Mouse (Mus musculus) forebrain, postnatal 0 days (tissue): ENCODE results near the gene Uso1. TPM values are rescaled to one million over a fixed set of nuclear protein-coding genes. Genes with fewer than 3 reads are reported as not detected.

Experiments used
- ATAC-seq: fragments of 200-750 bp; cut with Nextera tagmentation; 2 replicates; pipeline ENCODE4 v1.8.0; 2017; ENCODE audit warnings: mild to moderate bottlenecking, moderate library complexity
- DNase-seq: peaks from one replicate; pipeline ENCODE4 v3.0.0-alpha.2; 2015
- H3K27ac ChIP-seq: fragments of 300-500 bp; sonication (generic); 2 replicates; pipeline ENCODE4 v1.5.1; 2014; ENCODE audit warnings: low read depth, mild to moderate bottlenecking, antibody characterized with exemption, low read length, moderate library complexity, mixed read lengths
- H3K27me3 ChIP-seq: fragments of 300-500 bp; sonication (generic); 2 replicates; pipeline ENCODE4 v1.6.1; 2014; ENCODE audit warnings: mild to moderate bottlenecking, low read length, mixed read lengths; ENCODE audit not compliant: insufficient read depth
- H3K36me3 ChIP-seq: fragments of 300-500 bp; sonication (generic); 2 replicates; pipeline ENCODE4 v1.6.1; 2014; ENCODE audit warnings: mild to moderate bottlenecking, moderate library complexity; ENCODE audit not compliant: insufficient read depth
- H3K4me1 ChIP-seq: fragments of 300-500 bp; sonication (generic); 2 replicates; pipeline ENCODE4 v1.6.1; 2014; ENCODE audit warnings: antibody characterized with exemption; ENCODE audit not compliant: insufficient read depth
- H3K4me2 ChIP-seq: fragments of 300-500 bp; sonication (generic); 2 replicates; pipeline ENCODE4 v1.6.1; 2014; ENCODE audit warnings: low read depth, mild to moderate bottlenecking, moderate library complexity
- H3K4me3 ChIP-seq: fragments of 300-500 bp; sonication (generic); 2 replicates; pipeline ENCODE4 v1.5.1; 2014; ENCODE audit warnings: low read depth, low read length, mixed read lengths
- H3K9ac ChIP-seq: fragments of 300-500 bp; sonication (generic); 2 replicates; pipeline ENCODE4 v1.6.1; 2014; ENCODE audit warnings: mild to moderate bottlenecking
- H3K9me3 ChIP-seq: fragments of 300-500 bp; sonication (generic); 2 replicates; pipeline ENCODE4 v1.6.1; 2016; ENCODE audit warnings: low read length
- CTCF ChIP-seq: sonication (generic); IDR thresholded peaks from 2 replicates; pipeline ENCODE4 v1.5.1; 2016; ENCODE audit warnings: antibody characterized with exemption, control low read depth, low read depth
- WGBS: fragments of 180-500 bp; shearing (Covaris S2); extraction: QIAGEN DNeasy Blood & Tissue Kit; methylation state at CpG from one replicate; pipeline ENCODE4 v1.1.7; 2014; 5-methylcytosine and 5-hydroxymethylcytosine counted together
- polyA plus RNA-seq: library from polyadenylated mRNA; unstranded; fragments of >200 nt; fragmentation: Nextera tagmentation; extraction: Ambion mirVana; gene quantifications from 2 replicates; pipeline ENCODE4 v1.2.1, GENCODE M21; 2015
- total RNA-seq: library from RNA; depleted of rRNA; stranded (reverse); fragments of >200 nt; gene quantifications from 2 replicates; pipeline ENCODE4 v1.2.3, GENCODE M21; 2014

Uso1 gene
- total and polyA plus RNA-seq, 2 experiments from 2014 or later: 19.1 to 24.8 TPM

- 3% methylated on average over 10 of the region's 10 CpGs for WGBS
- ATAC-seq (no peak), DNase-seq (no peak)
- Histone ChIP-seq H3K4me3 (no peak overlapping the region), H3K27ac (no peak overlapping the region), H3K9me3 (no peaks in the 10 kb centered on the region), H3K4me1 (no peaks in the 10 kb centered on the region), H3K9ac (no peak overlapping the region), H3K27me3 (no peaks in the 10 kb centered on the region), H3K36me3 (no peaks in the 10 kb centered on the region), H3K4me2 (0 out of 2 replicates have a peak overlapping the region, but pooled peaks have one; percentile 15)
- TF ChIP-seq CTCF: no peak
These were observed 25.2 kb upstream of the Uso1 start for GRCm38 (mm10) chr5:92112585-92112984.

GRCm38 (mm10) chr5:92113484-92113883, 24.3 kb upstream of the Uso1 start:
- TF ChIP-seq CTCF: no peak
- DNase-seq (no peak), ATAC-seq (no peak)
- H3K9me3 ChIP-seq: no peaks in the 10 kb centered on the region
- no peak overlapping the region for H3K27ac ChIP-seq
- no peaks in the 10 kb centered on the region for H3K27me3 ChIP-seq
- no peak overlapping the region for H3K4me3 ChIP-seq
- H3K9ac ChIP-seq: no peak overlapping the region
- 87% methylated on average over 7 of the region's 7 CpGs for WGBS
- no peaks in the 10 kb centered on the region for H3K36me3 ChIP-seq
- H3K4me1 ChIP-seq: no peaks in the 10 kb centered on the region
- H3K4me2 ChIP-seq: no peak overlapping the region

- no peak overlapping the region for H3K27ac ChIP-seq
- H3K4me2 ChIP-seq: no peak overlapping the region
- no peak for ATAC-seq
- H3K9me3 ChIP-seq: no peaks in the 10 kb centered on the region
- no peak for DNase-seq
- TF ChIP-seq CTCF: no peak
- no peaks in the 10 kb centered on the region for H3K4me1 ChIP-seq
- H3K36me3 ChIP-seq: no peaks in the 10 kb centered on the region
- no peak overlapping the region for H3K9ac ChIP-seq
- 90% methylated on average over 6 of the region's 6 CpGs for WGBS
- H3K4me3 ChIP-seq: no peak overlapping the region
- H3K27me3 ChIP-seq: no peaks in the 10 kb centered on the region
These were observed 23.5 kb upstream of the Uso1 start for GRCm38 (mm10) chr5:92114223-92114622.

GRCm38 (mm10) chr5:92114939-92115338, 22.8 kb upstream of the Uso1 start:
- ATAC-seq (no peak), DNase-seq (no peak)
- Histone ChIP-seq H3K4me2 (no peak overlapping the region), H3K9me3 (no peaks in the 10 kb centered on the region), H3K4me3 (no peak overlapping the region), H3K36me3 (no peaks in the 10 kb centered on the region), H3K27me3 (no peaks in the 10 kb centered on the region), H3K4me1 (no peaks in the 10 kb centered on the region), H3K9ac (no peak overlapping the region), H3K27ac (no peak overlapping the region)
- no peak for TF ChIP-seq CTCF
- WGBS: 95% methylated on average over 2 of the region's 2 CpGs

- Histone ChIP-seq H3K4me3 (no peak overlapping the region), H3K4me2 (no peak overlapping the region), H3K27ac (no peak overlapping the region), H3K27me3 (no peaks in the 10 kb centered on the region), H3K36me3 (no peaks in the 10 kb centered on the region), H3K9me3 (no peaks in the 10 kb centered on the region), H3K9ac (no peak overlapping the region), H3K4me1 (no peaks in the 10 kb centered on the region)
- WGBS: 52% methylated on average over 12 of the region's 12 CpGs
- peak; percentile 53 for DNase-seq
- TF ChIP-seq CTCF: peak; percentile 74
- ATAC-seq: peak; percentile 82
These were observed 19.8 kb upstream of the Uso1 start for GRCm38 (mm10) chr5:92117823-92118403.

GRCm38 (mm10) chr5:92121636-92122035, 16.1 kb upstream of the Uso1 start:
- WGBS: 74% methylated on average over 4 of the region's 4 CpGs
- no peak for TF ChIP-seq CTCF
- Histone ChIP-seq H3K27ac (no peak overlapping the region), H3K36me3 (no peaks in the 10 kb centered on the region), H3K4me2 (no peak overlapping the region), H3K9ac (no peak overlapping the region), H3K4me3 (no peak overlapping the region), H3K9me3 (no peaks in the 10 kb centered on the region), H3K27me3 (no peaks in the 10 kb centered on the region), H3K4me1 (no peaks in the 10 kb centered on the region)
- DNase-seq: no peak
- no peak for ATAC-seq

GRCm38 (mm10) chr5:92125446-92125845, 12.3 kb upstream of the Uso1 start:
- TF ChIP-seq CTCF: no peak
- 69% methylated on average over 3 of the region's 3 CpGs for WGBS
- DNase-seq: no peak

More at GRCm38 (mm10) chr5:92125446-92125845, 12.3 kb upstream of the Uso1 start:
- Histone ChIP-seq H3K27ac (no peak overlapping the region), H3K27me3 (no peaks in the 10 kb centered on the region), H3K36me3 (no peaks in the 10 kb centered on the region), H3K4me2 (no peak overlapping the region), H3K4me3 (no peak overlapping the region), H3K9ac (no peak overlapping the region), H3K9me3 (no peaks in the 10 kb centered on the region), H3K4me1 (no peaks in the 10 kb centered on the region)
- no peak for ATAC-seq
